Mouse (Mus musculus) hindbrain, postnatal 0 days (tissue): ENCODE results near the gene Tfcp2l1. TPM values are rescaled to one million over a fixed set of nuclear protein-coding genes. Genes with fewer than 3 reads are reported as not detected.

Experiments used
- ATAC-seq: fragments of 200-750 bp; cut with Nextera tagmentation; 2 replicates; pipeline ENCODE4 v1.8.0; 2017; ENCODE audit warnings: mild to moderate bottlenecking, moderate TSS enrichment, moderate library complexity
- DNase-seq: peaks from one replicate; pipeline ENCODE4 v3.0.0-alpha.2; 2015; ENCODE audit warnings: low spot score
- H3K27ac ChIP-seq: fragments of 300-500 bp; sonication (generic); 2 replicates; pipeline ENCODE4 v1.5.1; 2014; ENCODE audit warnings: mild to moderate bottlenecking
- H3K27me3 ChIP-seq: fragments of 300-500 bp; sonication (generic); 2 replicates; pipeline ENCODE4 v1.6.1; 2014; ENCODE audit warnings: low read length, mixed read lengths; ENCODE audit not compliant: insufficient read depth
- H3K36me3 ChIP-seq: fragments of 300-500 bp; sonication (generic); 2 replicates; pipeline ENCODE4 v1.6.1; 2014; ENCODE audit warnings: low read length, mixed read lengths; ENCODE audit not compliant: insufficient read depth
- H3K4me1 ChIP-seq: fragments of 300-500 bp; sonication (generic); 2 replicates; pipeline ENCODE4 v1.6.1; 2014; ENCODE audit warnings: antibody characterized with exemption, low read length, mixed read lengths; ENCODE audit not compliant: insufficient read depth
- H3K4me2 ChIP-seq: fragments of 300-500 bp; sonication (generic); 2 replicates; pipeline ENCODE4 v1.6.1; 2014; ENCODE audit warnings: low read depth, mild to moderate bottlenecking, low read length, moderate library complexity, mixed read lengths
- H3K4me3 ChIP-seq: fragments of 300-500 bp; sonication (generic); 2 replicates; pipeline ENCODE4 v1.5.1; 2014; ENCODE audit warnings: low read length
- H3K9ac ChIP-seq: fragments of 300-500 bp; sonication (generic); replicated peaks from 2 replicates; pipeline ENCODE4 v1.6.1; 2014; ENCODE audit warnings: mild to moderate bottlenecking, low read length, moderate library complexity, mixed read lengths
- H3K9me3 ChIP-seq: fragments of 300-500 bp; sonication (generic); 2 replicates; pipeline ENCODE4 v1.6.1; 2016; ENCODE audit warnings: low read length, mixed read lengths
- CTCF ChIP-seq: IDR thresholded peaks from 2 replicates; pipeline ENCODE4 v1.5.1; 2016; ENCODE audit warnings: antibody characterized with exemption, control low read depth, low read depth
- WGBS: fragments of 180-500 bp; shearing (Covaris S2); extraction: QIAGEN DNeasy Blood & Tissue Kit; methylation state at CpG from one replicate; pipeline ENCODE4 v1.1.7; 2014; 5-methylcytosine and 5-hydroxymethylcytosine counted together
- polyA plus RNA-seq: library from polyadenylated mRNA; unstranded; fragments of >200 nt; fragmentation: Nextera tagmentation; extraction: Ambion mirVana; gene quantifications from 2 replicates; pipeline ENCODE4 v1.2.1, GENCODE M21; 2015
- total RNA-seq: library from RNA; depleted of rRNA; stranded (reverse); fragments of >200 nt; gene quantifications from 2 replicates; pipeline ENCODE4 v1.2.3, GENCODE M21; 2014; rRNA removed

Gene Tfcp2l1
- total RNA-seq (2.3 and 2.8 TPM in 2 replicates), polyA plus RNA-seq (0.68 and 0.90 TPM in 2 replicates)

DNA sequence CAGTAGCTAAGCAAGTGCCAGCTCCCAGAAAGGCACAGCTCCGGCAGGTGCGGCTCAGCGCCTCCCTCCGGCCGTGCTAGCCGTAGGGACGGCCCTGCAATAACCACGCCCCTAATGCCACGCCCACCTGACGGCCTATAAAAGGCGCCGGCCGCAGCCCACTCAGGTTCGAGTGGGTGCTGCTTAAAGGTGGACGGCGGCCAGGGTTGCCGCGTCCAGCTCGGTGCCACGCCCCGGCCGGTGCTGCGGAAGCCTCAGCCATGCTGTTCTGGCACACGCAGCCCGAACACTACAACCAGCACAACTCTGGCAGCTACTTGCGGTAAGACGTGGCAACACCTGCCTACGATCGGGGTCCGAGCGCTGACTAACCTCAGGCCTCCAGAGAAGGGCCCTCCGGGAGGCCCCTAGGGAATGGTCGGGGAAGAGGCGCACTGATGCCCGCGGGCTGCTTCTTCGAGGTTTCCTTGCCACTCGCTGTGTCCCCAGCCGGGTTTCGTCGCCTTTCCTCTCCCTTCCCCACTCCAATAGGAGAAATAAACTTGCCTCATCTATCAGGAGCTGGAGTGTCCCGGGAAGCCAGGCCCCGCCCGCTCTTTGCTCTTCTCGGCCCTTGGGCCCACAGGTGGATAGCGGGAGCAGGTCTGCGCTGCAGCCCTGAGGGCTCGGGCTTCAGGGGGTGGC, at the start of gene Tfcp2l1:
Tfcp2l1 (plus strand) TSS at position 165 of the 684 bp plus-strand sequence.
- Histone ChIP-seq H3K4me3 (peak within 1 kb of the TSS; percentile 56), H3K9ac (peak within 1 kb of the TSS; percentile 51), H3K4me1 (peaks cover 3% of the 10 kb centered on the region; the same call in 1 of the 2 replicates), H3K9me3 (no peaks in the 10 kb centered on the region), H3K4me2 (peak within 1 kb of the TSS; percentile 99), H3K36me3 (no peaks in the 10 kb centered on the region), H3K27ac (no peak within 1 kb of the TSS), H3K27me3 (no peaks in the 10 kb centered on the region)
- under 1% methylated on average over 48 of the region's 48 CpGs for WGBS
- DNase-seq (peak; percentile 78), ATAC-seq (peak; percentile 88)
- peak; percentile 41 for TF ChIP-seq CTCF

- H3K9ac ChIP-seq = no peak overlapping the region
- no peak for ATAC-seq
- H3K27me3 ChIP-seq = no peaks in the 10 kb centered on the region
- WGBS = 95% methylated on average over 2 of the region's 2 CpGs
- no peak overlapping the region for H3K4me2 ChIP-seq
- peaks cover 31% of the 10 kb centered on the region for H3K36me3 ChIP-seq
- DNase-seq = no peak
- no peak overlapping the region for H3K4me3 ChIP-seq
- H3K4me1 ChIP-seq = no peaks in the 10 kb centered on the region
- no peak overlapping the region for H3K27ac ChIP-seq
- TF ChIP-seq CTCF = no peak
- no peaks in the 10 kb centered on the region for H3K9me3 ChIP-seq
These were observed 47.5 kb upstream of the Tfcp2l1 start for GRCm38 (mm10) chr1:118580174-118580702.

GRCm38 (mm10) chr1:118581179-118581578, 46.6 kb upstream of the Tfcp2l1 start:
- Histone ChIP-seq H3K4me2 (no peak overlapping the region), H3K4me1 (no peaks in the 10 kb centered on the region), H3K27ac (no peak overlapping the region), H3K27me3 (no peaks in the 10 kb centered on the region), H3K9me3 (no peaks in the 10 kb centered on the region), H3K36me3 (peaks cover 29% of the 10 kb centered on the region), H3K4me3 (no peak overlapping the region), H3K9ac (no peak overlapping the region)
- DNase-seq (no peak), ATAC-seq (no peak)
- WGBS = 92% methylated on average over 8 of the region's 8 CpGs
- TF ChIP-seq CTCF = no peak

- Histone ChIP-seq H3K36me3 (peaks cover 39% of the 10 kb centered on the region), H3K4me1 (no peaks in the 10 kb centered on the region), H3K9me3 (no peaks in the 10 kb centered on the region), H3K27ac (no peak overlapping the region), H3K4me3 (no peak overlapping the region), H3K27me3 (no peaks in the 10 kb centered on the region), H3K4me2 (no peak overlapping the region), H3K9ac (no peak overlapping the region)
- TF ChIP-seq CTCF = no peak
- ATAC-seq (no peak), DNase-seq (no peak)
- WGBS = 70% methylated on average over 5 of the region's 5 CpGs
These were observed 38.0 kb upstream of the Tfcp2l1 start for GRCm38 (mm10) chr1:118589721-118590120.

DNA sequence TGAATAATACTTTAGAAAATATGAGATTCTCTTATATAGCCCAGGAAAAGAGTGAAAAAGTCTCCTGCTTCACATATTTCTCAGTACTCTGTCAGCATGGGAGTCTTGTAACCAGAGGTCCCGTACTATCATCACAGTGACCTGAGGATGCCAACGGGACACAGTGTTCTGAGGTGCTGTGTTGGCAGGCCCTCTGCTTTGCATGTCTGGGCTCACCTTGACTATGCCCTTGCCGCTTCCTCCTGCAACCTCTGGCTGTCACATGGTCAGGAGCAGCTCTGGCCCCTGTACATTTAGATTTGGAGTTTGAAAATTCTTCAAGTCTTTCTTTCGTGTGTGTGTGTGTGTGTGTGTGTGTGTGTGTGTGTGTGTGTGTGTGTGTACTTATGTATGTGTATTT, 34.8 kb upstream of the Tfcp2l1 start:
- Histone ChIP-seq H3K9me3 (no peaks in the 10 kb centered on the region), H3K9ac (no peak overlapping the region), H3K4me2 (no peak overlapping the region), H3K27ac (no peak overlapping the region), H3K4me3 (no peak overlapping the region), H3K4me1 (no peaks in the 10 kb centered on the region), H3K27me3 (no peaks in the 10 kb centered on the region), H3K36me3 (peaks cover 46% of the 10 kb centered on the region)
- no peak for TF ChIP-seq CTCF
- ATAC-seq (no peak), DNase-seq (no peak)
- 88% methylated on average over 4 of the region's 4 CpGs for WGBS

DNA sequence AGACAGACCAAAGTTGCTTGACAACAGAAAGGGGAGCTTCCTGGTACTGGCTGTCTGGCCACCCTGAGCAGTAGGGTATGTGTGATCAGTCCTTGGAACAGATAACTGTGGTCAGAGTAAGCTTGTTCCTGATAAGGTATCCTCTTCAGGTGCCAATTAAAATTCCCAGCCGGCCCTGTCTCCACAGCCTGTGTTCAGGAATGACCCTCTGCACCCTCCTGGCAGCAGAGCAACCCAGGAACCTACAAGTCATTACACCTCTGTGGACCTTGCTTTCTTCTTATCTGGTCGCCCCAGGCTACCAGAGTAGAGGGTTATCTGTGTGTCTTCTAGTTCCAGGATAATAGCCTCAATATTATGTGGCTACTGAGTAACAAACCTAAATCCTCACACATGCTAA, 32.4 kb upstream of the Tfcp2l1 start:
- no peaks in the 10 kb centered on the region for H3K27me3 ChIP-seq
- no peak overlapping the region for H3K27ac ChIP-seq
- H3K9me3 ChIP-seq = no peaks in the 10 kb centered on the region
- 85% methylated on average over 2 of the region's 2 CpGs for WGBS
- no peaks in the 10 kb centered on the region for H3K4me1 ChIP-seq
- H3K36me3 ChIP-seq = peaks cover 43% of the 10 kb centered on the region
- TF ChIP-seq CTCF = no peak
- DNase-seq = no peak
- no peak overlapping the region for H3K4me3 ChIP-seq
- ATAC-seq = no peak
- no peak overlapping the region for H3K9ac ChIP-seq
- H3K4me2 ChIP-seq = no peak overlapping the region
